Mouse (Mus musculus) MEL (cell line): ENCODE results near the gene Fmo5. TPM values are rescaled to one million over a fixed set of nuclear protein-coding genes. Genes with fewer than 3 reads are reported as not detected.
A peak's percentile ranks its signal among the peaks of the same experiment; 100 is the strongest.

ENCODE experiments used
- DNase-seq: peaks from one replicate; pipeline ENCODE4 v3.0.0; 2011; ENCODE audit warnings: low read depth, low spot score
- H3K27ac ChIP-seq: 2 replicates; pipeline ENCODE4 v1.5.1; 2012; ENCODE audit warnings: low read depth, mild to moderate bottlenecking, control low read depth, low read length, moderate library complexity; ENCODE audit not compliant: control insufficient read depth
- H3K27me3 ChIP-seq, 2 experiments: fragments of 150-350 bp in 1 of 2; sonication (generic) in 1 of 2; 2 replicates each; pipeline ENCODE4 v1.6.1; 2012; ENCODE audit warnings: low read length in 2 of 2, mild to moderate bottlenecking in 2 of 2, improper control_type of control experiment in 1 of 2, moderate library complexity in 1 of 2; ENCODE audit not compliant: insufficient read depth in 2 of 2, control insufficient read depth in 1 of 2
- H3K36me3 ChIP-seq, 2 experiments: 2 replicates each; pipeline ENCODE4 v1.6.1; 2012 to 2014; ENCODE audit warnings: low read length in 2 of 2, improper control_type of control experiment in 1 of 2, inconsistent platforms in 1 of 2, mild to moderate bottlenecking in 1 of 2; ENCODE audit not compliant: insufficient read depth in 2 of 2, control insufficient read depth in 1 of 2
- H3K4me1 ChIP-seq, 2 experiments: fragments of 150-350 bp in 1 of 2; sonication (generic) in 1 of 2; 2 replicates each; pipeline ENCODE4 v1.6.1; 2012; ENCODE audit warnings: low read length in 2 of 2, improper control_type of control experiment in 1 of 2, mild to moderate bottlenecking in 1 of 2; ENCODE audit not compliant: insufficient read depth in 2 of 2, control insufficient read depth in 1 of 2
- H3K4me3 ChIP-seq, 2 experiments: fragments of 150-350 bp in 1 of 2; sonication (generic) in 1 of 2; 2 replicates each; pipeline ENCODE4 v1.5.1; 2012; ENCODE audit warnings: low read depth in 2 of 2, low read length in 2 of 2, mild to moderate bottlenecking in 2 of 2, moderate library complexity in 2 of 2, control low read depth in 1 of 2, improper control_type of control experiment in 1 of 2; ENCODE audit not compliant: control insufficient read depth in 1 of 2, insufficient read depth in 1 of 2
- H3K79me2 ChIP-seq: 2 replicates; pipeline ENCODE4 v1.6.1; 2012; ENCODE audit warnings: mild to moderate bottlenecking, low read length, moderate library complexity; ENCODE audit not compliant: control insufficient read depth, poor library complexity, insufficient read depth
- H3K9ac ChIP-seq: 2 replicates; pipeline ENCODE4 v1.6.1; 2012; ENCODE audit warnings: low read depth, mild to moderate bottlenecking, control low read depth, low read length, moderate library complexity; ENCODE audit not compliant: control insufficient read depth, poor library complexity, severe bottlenecking
- H3K9me3 ChIP-seq: fragments of 150-350 bp; sonication (generic); replicated peaks from 2 replicates; pipeline ENCODE4 v1.6.1; 2012; ENCODE audit warnings: mild to moderate bottlenecking, low read length, improper control_type of control experiment, moderate library complexity; ENCODE audit not compliant: insufficient read depth
- CTCF ChIP-seq, 3 experiments: IDR thresholded peaks in 2 of 3; conservative IDR thresholded peaks in 1 of 3; 2 replicates each; pipeline ENCODE4 v1.5.1; 2011 to 2012; ENCODE audit warnings: low read length in 3 of 3, low read depth in 2 of 3, mild to moderate bottlenecking in 2 of 3, improper control_type of control experiment in 1 of 3, inconsistent platforms in 1 of 3, mixed read lengths in 1 of 3, moderate library complexity in 1 of 3; ENCODE audit not compliant: control insufficient read depth in 1 of 3, insufficient read depth in 1 of 3, poor library complexity in 1 of 3, severe bottlenecking in 1 of 3
- E2F4 ChIP-seq: IDR thresholded peaks from 2 replicates; pipeline ENCODE4 v1.6.1; 2011; ENCODE audit warnings: low read depth, low read length, improper control_type of control experiment, borderline replicate concordance
- ELF1 ChIP-seq: IDR thresholded peaks from 2 replicates; pipeline ENCODE4 v1.6.1; 2014; ENCODE audit warnings: low read depth, mild to moderate bottlenecking, inconsistent platforms, low read length, improper control_type of control experiment, moderate library complexity
- EP300 ChIP-seq, 2 experiments: IDR thresholded peaks; 2 replicates each; pipeline ENCODE4 v1.6.1; 2011; ENCODE audit warnings: improper control_type of control experiment in 2 of 2, low read length in 2 of 2, low read depth in 1 of 2, mild to moderate bottlenecking in 1 of 2
- ETS1 ChIP-seq: IDR thresholded peaks from 2 replicates; pipeline ENCODE4 v1.6.1; 2012; ENCODE audit warnings: low read depth, mild to moderate bottlenecking, inconsistent platforms, low read length, improper control_type of control experiment, moderate library complexity
- GATA1 ChIP-seq: IDR thresholded peaks from 2 replicates; pipeline ENCODE4 v1.6.1; 2011; ENCODE audit warnings: low read depth, low read length, improper control_type of control experiment
- HCFC1 ChIP-seq: IDR thresholded peaks from 2 replicates; pipeline ENCODE4 v1.6.1; 2012; ENCODE audit warnings: low read depth, mild to moderate bottlenecking, inconsistent platforms, low read length, improper control_type of control experiment, moderate library complexity
- JUND ChIP-seq: IDR thresholded peaks from 2 replicates; pipeline ENCODE4 v1.6.1; 2011; ENCODE audit warnings: low read depth, mild to moderate bottlenecking, improper control_type of control experiment, low read length
- KAT2A ChIP-seq: conservative IDR thresholded peaks from 2 replicates; pipeline ENCODE4 v1.6.1; 2012; ENCODE audit warnings: low read depth, low read length, improper control_type of control experiment, inconsistent platforms
- MAFK ChIP-seq: IDR thresholded peaks from 2 replicates; pipeline ENCODE4 v1.6.1; 2011; ENCODE audit warnings: low read depth, mild to moderate bottlenecking, low read length, improper control_type of control experiment, borderline replicate concordance
- MAX ChIP-seq: IDR thresholded peaks from 2 replicates; pipeline ENCODE4 v1.6.1; 2011; ENCODE audit warnings: low read length, improper control_type of control experiment
- MAZ ChIP-seq: IDR thresholded peaks from 2 replicates; pipeline ENCODE4 v1.6.1; 2012; ENCODE audit warnings: low read depth, mild to moderate bottlenecking, inconsistent platforms, low read length, improper control_type of control experiment
- MEF2A ChIP-seq: IDR thresholded peaks from 2 replicates; pipeline ENCODE4 v1.6.1; 2014; ENCODE audit warnings: low read depth, mild to moderate bottlenecking, inconsistent platforms, low read length, improper control_type of control experiment; ENCODE audit not compliant: poor library complexity, insufficient replicate concordance, severe bottlenecking; ENCODE audit errors: extremely low read depth
- MXI1 ChIP-seq: IDR thresholded peaks from 2 replicates; pipeline ENCODE4 v1.6.1; 2011; ENCODE audit warnings: mild to moderate bottlenecking, low read depth, low read length, improper control_type of control experiment
- MYB ChIP-seq: IDR thresholded peaks from 2 replicates; pipeline ENCODE4 v1.6.1; 2011; ENCODE audit warnings: mild to moderate bottlenecking, low read depth, low read length, improper control_type of control experiment
- MYC ChIP-seq: IDR thresholded peaks from 2 replicates; pipeline ENCODE4 v1.6.1; 2011; ENCODE audit warnings: low read depth, mild to moderate bottlenecking, low read length, improper control_type of control experiment, moderate library complexity
- NELFE ChIP-seq: IDR thresholded peaks from 2 replicates; pipeline ENCODE4 v1.6.1; 2011; ENCODE audit warnings: low read depth, low read length, improper control_type of control experiment
- NRF1 ChIP-seq: IDR thresholded peaks from 2 replicates; pipeline ENCODE4 v1.6.1; 2014; ENCODE audit warnings: low read depth, mild to moderate bottlenecking, inconsistent platforms, low read length, improper control_type of control experiment, moderate library complexity; ENCODE audit not compliant: poor library complexity, insufficient read depth, severe bottlenecking
- POLR2A ChIP-seq, 2 experiments: IDR thresholded peaks; 2 replicates each; pipeline ENCODE4 v1.6.1; 2011 to 2012; ENCODE audit warnings: low read length in 2 of 2, mild to moderate bottlenecking in 2 of 2, control low read depth in 1 of 2, improper control_type of control experiment in 1 of 2, low read depth in 1 of 2, moderate library complexity in 1 of 2; ENCODE audit not compliant: control insufficient read depth in 1 of 2, insufficient read depth in 1 of 2, poor library complexity in 1 of 2
- POLR2AphosphoS2 ChIP-seq: IDR thresholded peaks from 2 replicates; pipeline ENCODE4 v1.6.1; 2011; ENCODE audit warnings: low read length, improper control_type of control experiment
- POLR2AphosphoS5 ChIP-seq: IDR thresholded peaks from 2 replicates; pipeline ENCODE4 v1.6.1; 2012; ENCODE audit warnings: low read depth, borderline replicate concordance, mild to moderate bottlenecking, inconsistent platforms, low read length, moderate library complexity, mixed read lengths
- RAD21 ChIP-seq: IDR thresholded peaks from 2 replicates; pipeline ENCODE4 v1.6.1; 2011; ENCODE audit warnings: mild to moderate bottlenecking, low read depth, low read length, improper control_type of control experiment
- SIN3A ChIP-seq: IDR thresholded peaks from 2 replicates; pipeline ENCODE4 v1.6.1; 2012; ENCODE audit warnings: low read length, improper control_type of control experiment, inconsistent platforms
- SMC3 ChIP-seq: IDR thresholded peaks from 2 replicates; pipeline ENCODE4 v1.6.1; 2011; ENCODE audit warnings: low read depth, low read length, improper control_type of control experiment
- TAL1 ChIP-seq: IDR thresholded peaks from 2 replicates; pipeline ENCODE4 v1.6.1; 2012; ENCODE audit warnings: mild to moderate bottlenecking, inconsistent platforms, low read length, moderate library complexity, mixed read lengths
- TCF12 ChIP-seq: IDR thresholded peaks from 2 replicates; pipeline ENCODE4 v1.6.1; 2014; ENCODE audit warnings: low read depth, mild to moderate bottlenecking, inconsistent platforms, low read length, improper control_type of control experiment, moderate library complexity
- UBTF ChIP-seq: IDR thresholded peaks from 2 replicates; pipeline ENCODE4 v1.6.1; 2012; ENCODE audit warnings: low read depth, mild to moderate bottlenecking, inconsistent platforms, low read length, improper control_type of control experiment, moderate library complexity, borderline replicate concordance; ENCODE audit not compliant: insufficient read depth
- USF1 ChIP-seq: IDR thresholded peaks from 2 replicates; pipeline ENCODE4 v1.6.1; 2014; ENCODE audit warnings: low read depth, mild to moderate bottlenecking, inconsistent platforms, low read length, improper control_type of control experiment, moderate library complexity
- USF2 ChIP-seq, 2 experiments: IDR thresholded peaks; 2 replicates each; pipeline ENCODE4 v1.6.1; 2011 to 2012; ENCODE audit warnings: improper control_type of control experiment in 2 of 2, low read length in 2 of 2, borderline replicate concordance in 1 of 2, inconsistent platforms in 1 of 2, low read depth in 1 of 2, mild to moderate bottlenecking in 1 of 2; ENCODE audit not compliant: insufficient read depth in 1 of 2
- ZC3H11A ChIP-seq: IDR thresholded peaks from 2 replicates; pipeline ENCODE4 v1.6.1; 2012; ENCODE audit warnings: low read depth, mild to moderate bottlenecking, inconsistent platforms, low read length, improper control_type of control experiment
- ZKSCAN1 ChIP-seq: IDR thresholded peaks from 2 replicates; pipeline ENCODE4 v1.6.1; 2012; ENCODE audit warnings: low read depth, mild to moderate bottlenecking, inconsistent platforms, low read length, improper control_type of control experiment, moderate library complexity
- ZMIZ1 ChIP-seq: IDR thresholded peaks from 2 replicates; pipeline ENCODE4 v1.6.1; 2012; ENCODE audit warnings: low read depth, mild to moderate bottlenecking, inconsistent platforms, low read length, improper control_type of control experiment, moderate library complexity
- ZNF384 ChIP-seq: IDR thresholded peaks from 2 replicates; pipeline ENCODE4 v1.6.1; 2012; ENCODE audit warnings: low read depth, mild to moderate bottlenecking, inconsistent platforms, low read length, improper control_type of control experiment
- polyA plus RNA-seq, 2 experiments: library from polyadenylated mRNA; stranded (reverse) in 1 of 2; unstranded in 1 of 2; fragments of >175 nt in 1 of 2; fragments of >200 nt in 1 of 2; gene quantifications; 2 replicates each; pipeline versions ENCODE4 v1.2.1 to v1.2.4; 2012; ENCODE audit warnings: low replicate concordance in 2 of 2, low read depth in 1 of 2; ENCODE audit not compliant: insufficient read length in 2 of 2, insufficient read depth in 1 of 2, missing spikeins in 1 of 2
- total RNA-seq: library from RNA; depleted of rRNA; stranded (reverse); fragments of 300-350 nt; gene quantifications from 2 replicates; pipeline ENCODE4 v1.2.3, GENCODE M21; 2012

Gene Fmo5
- total and polyA plus RNA-seq, 3 experiments: 0.12 to 0.39 TPM; not detected in 1

- no peak overlapping the region for H3K4me3 ChIP-seq
- no peak overlapping the region for H3K9ac ChIP-seq
- peaks cover 0 to 12% of the 10 kb centered on the region in 2 experiments; a peak in 2 of 4 replicates for H3K36me3 ChIP-seq
- no peak overlapping the region for H3K27ac ChIP-seq
- no peaks in the 10 kb centered on the region for H3K4me1 ChIP-seq
- H3K27me3 ChIP-seq: no peaks in the 10 kb centered on the region
- no peaks in the 10 kb centered on the region for H3K79me2 ChIP-seq
- no peaks in the 10 kb centered on the region for H3K9me3 ChIP-seq
- TF ChIP-seq ZMIZ1 (no peak), TAL1 (no peak), MAFK (no peak), ZC3H11A (peak; percentile 78), ETS1 (no peak), MAX (no peak), ZNF384 (no peak), POLR2AphosphoS2 (no peak), RAD21 (peak; percentile 86), NRF1 (no peak), UBTF (no peak), MAZ (no peak), ZKSCAN1 (no peak), POLR2AphosphoS5 (no peak), MXI1 (no peak), SMC3 (peak; percentile 85), CTCF (IDR thresholded peaks at IDR 0.05 in 2 of 3, conservative IDR thresholded peaks at IDR 0.05 in 1 of 3; ENCODE audit: control insufficient read depth in 1 of 3, insufficient read depth in 1 of 3, low read depth in 2 of 3, low read length in 3 of 3, poor library complexity in 1 of 3, severe bottlenecking in 1 of 3) (peak; percentile 92 to 98 (median 94)), MYB (no peak), ELF1 (no peak), NELFE (no peak), USF1 (no peak; the same call in 1 of the 2 replicates), USF2 (IDR thresholded peaks at IDR 0.05; ENCODE audit: borderline replicate concordance in 1 of 2, insufficient read depth in 1 of 2, low read depth in 1 of 2, low read length in 2 of 2) (no peak), MYC (no peak), KAT2A (no peak), HCFC1 (no peak), EP300 (IDR thresholded peaks at IDR 0.05; ENCODE audit: low read depth in 1 of 2, low read length in 2 of 2) (no peak), TCF12 (no peak), MEF2A (no peak), E2F4 (no peak), JUND (0 out of 2 replicates have a peak, but pooled peaks have one; percentile 13), SIN3A (no peak), POLR2A (IDR thresholded peaks at IDR 0.05; ENCODE audit: control insufficient read depth in 1 of 2, insufficient read depth in 1 of 2, low read depth in 1 of 2, low read length in 2 of 2, poor library complexity in 1 of 2) (no peak), GATA1 (no peak)
- DNase-seq: peak; percentile 90
Measured at GRCm38 (mm10) chr3:97585383-97586160, 43.0 kb upstream of the Fmo5 start.
